Mouse (Mus musculus) midbrain, embryonic 12.5 days (tissue): ENCODE measurements around the gene Rsl1d1. TPM values are rescaled to one million over a fixed set of nuclear protein-coding genes. Genes with fewer than 3 reads are reported as not detected.

Experiments
- ATAC-seq: fragments of 200-750 bp; cut with Nextera tagmentation; 2 replicates; pipeline ENCODE4 v1.8.0; 2017; ENCODE audit warnings: low read depth, moderate TSS enrichment, moderate library complexity; ENCODE audit not compliant: low FRiP score
- H3K27ac ChIP-seq: fragments of 300-500 bp; sonication (generic); replicated peaks from 2 replicates; pipeline ENCODE4 v1.5.1; 2016; ENCODE audit warnings: mild to moderate bottlenecking
- H3K27me3 ChIP-seq: fragments of 300-500 bp; sonication (generic); 2 replicates; pipeline ENCODE4 v1.6.1; 2016; ENCODE audit warnings: mild to moderate bottlenecking
- H3K36me3 ChIP-seq: fragments of 300-500 bp; sonication (generic); 2 replicates; pipeline ENCODE4 v1.6.1; 2016
- H3K4me1 ChIP-seq: fragments of 300-500 bp; sonication (generic); 2 replicates; pipeline ENCODE4 v1.6.1; 2016
- H3K4me2 ChIP-seq: fragments of 300-500 bp; sonication (generic); replicated peaks from 2 replicates; pipeline ENCODE4 v1.6.1; 2016; ENCODE audit warnings: mild to moderate bottlenecking, moderate library complexity
- H3K4me3 ChIP-seq: fragments of 300-500 bp; sonication (generic); 2 replicates; pipeline ENCODE4 v1.5.1; 2016; ENCODE audit warnings: mild to moderate bottlenecking
- H3K9ac ChIP-seq: fragments of 300-500 bp; sonication (generic); replicated peaks from 2 replicates; pipeline ENCODE4 v1.6.1; 2016; ENCODE audit warnings: mild to moderate bottlenecking, moderate library complexity
- H3K9me3 ChIP-seq: fragments of 300-500 bp; sonication (generic); 2 replicates; pipeline ENCODE4 v1.6.1; 2016; ENCODE audit warnings: mild to moderate bottlenecking
- WGBS: fragments of 180-500 bp; shearing (Covaris S2); methylation state at CpG from one replicate; pipeline ENCODE4 v1.1.7; 2016; 5-methylcytosine and 5-hydroxymethylcytosine counted together
- polyA plus RNA-seq: library from polyadenylated mRNA; unstranded; fragments of >200 nt; fragmentation: Nextera tagmentation; extraction: Ambion mirVana; gene quantifications from 2 replicates; pipeline ENCODE4 v1.2.1, GENCODE M21; 2016

Rsl1d1 gene
- 205 and 209 TPM in 2 replicates for polyA plus RNA-seq

GRCm38 (mm10) chr16:11202571-11203554 lies at the start of gene Rsl1d1:
TSS of gene Rsl1d1 (minus strand) at chr16:11203331.
- Histone ChIP-seq H3K4me2 (peak within 1 kb of the TSS; percentile 89), H3K27me3 (no peaks in the 10 kb centered on the region), H3K27ac (peak within 1 kb of the TSS; percentile 80), H3K4me3 (peak within 1 kb of the TSS; percentile 95), H3K9me3 (no peaks in the 10 kb centered on the region), H3K36me3 (peaks cover 48% of the 10 kb centered on the region), H3K4me1 (peaks cover 29% of the 10 kb centered on the region), H3K9ac (peak within 1 kb of the TSS; percentile 92)
- ATAC-seq: peak; percentile 98
- WGBS: under 1% methylated on average over 67 of the region's 68 CpGs

GRCm38 (mm10) chr16:11247791-11248190 lies 44.7 kb upstream of the Rsl1d1 start:
- Histone ChIP-seq H3K4me3 (no peak overlapping the region), H3K9ac (no peak overlapping the region), H3K36me3 (no peaks in the 10 kb centered on the region), H3K4me2 (no peak overlapping the region), H3K9me3 (no peaks in the 10 kb centered on the region), H3K4me1 (peaks cover 12% of the 10 kb centered on the region), H3K27me3 (no peaks in the 10 kb centered on the region), H3K27ac (no peak overlapping the region)
- ATAC-seq: no peak
- 89% methylated on average over 2 of the region's 2 CpGs for WGBS

GRCm38 (mm10) chr16:11245767-11246166 lies 42.6 kb upstream of the Rsl1d1 start:
- Histone ChIP-seq H3K36me3 (no peaks in the 10 kb centered on the region), H3K27me3 (no peaks in the 10 kb centered on the region), H3K9me3 (no peaks in the 10 kb centered on the region), H3K4me2 (no peak overlapping the region), H3K4me1 (no peaks in the 10 kb centered on the region), H3K4me3 (no peak overlapping the region), H3K27ac (no peak overlapping the region), H3K9ac (no peak overlapping the region)
- no peak for ATAC-seq
- WGBS: 92% methylated on average over 9 of the region's 9 CpGs

- H3K27me3 ChIP-seq: no peaks in the 10 kb centered on the region
- no peaks in the 10 kb centered on the region for H3K9me3 ChIP-seq
- no peaks in the 10 kb centered on the region for H3K4me1 ChIP-seq
- 89% methylated on average over 1 of the region's 1 CpGs for WGBS
- H3K4me3 ChIP-seq: no peak overlapping the region
- H3K4me2 ChIP-seq: no peak overlapping the region
- H3K36me3 ChIP-seq: peaks cover 14% of the 10 kb centered on the region
- H3K9ac ChIP-seq: no peak overlapping the region
- no peak overlapping the region for H3K27ac ChIP-seq
- no peak for ATAC-seq
Measured at GRCm38 (mm10) chr16:11242401-11242800, 39.3 kb upstream of the Rsl1d1 start.

GRCm38 (mm10) chr16:11217801-11218200 lies 14.7 kb upstream of the Rsl1d1 start:
- 84% methylated on average over 3 of the region's 3 CpGs for WGBS
- no peaks in the 10 kb centered on the region for H3K9me3 ChIP-seq
- no peaks in the 10 kb centered on the region for H3K4me1 ChIP-seq
- H3K27ac ChIP-seq: no peak overlapping the region
- no peak for ATAC-seq
- no peak overlapping the region for H3K9ac ChIP-seq
- no peak overlapping the region for H3K4me2 ChIP-seq
- no peak overlapping the region for H3K4me3 ChIP-seq
- H3K27me3 ChIP-seq: no peaks in the 10 kb centered on the region
- peaks cover 77% of the 10 kb centered on the region for H3K36me3 ChIP-seq

GRCm38 (mm10) chr16:11203600-11204390 lies 664 bp upstream of the Rsl1d1 start:
- peaks cover 44% of the 10 kb centered on the region for H3K36me3 ChIP-seq
- 11% methylated on average over 24 of the region's 24 CpGs for WGBS
- peak; percentile 27; the same call in 1 of the 2 replicates for ATAC-seq
- peak overlapping the region; percentile 95 for H3K4me3 ChIP-seq
- peak overlapping the region; percentile 89 for H3K4me2 ChIP-seq
- H3K27ac ChIP-seq: peak overlapping the region; percentile 80; the same call in 1 of the 2 replicates
- H3K9me3 ChIP-seq: no peaks in the 10 kb centered on the region
- H3K9ac ChIP-seq: peak overlapping the region; percentile 92
- H3K27me3 ChIP-seq: no peaks in the 10 kb centered on the region
- peaks cover 29% of the 10 kb centered on the region for H3K4me1 ChIP-seq

GRCm38 (mm10) chr16:11201740-11202394 lies 1.3 kb downstream of the Rsl1d1 start:
- no peak overlapping the region for H3K27ac ChIP-seq
- no peak for ATAC-seq
- 75% methylated on average over 6 of the region's 6 CpGs for WGBS

GRCm38 (mm10) chr16:11200247-11200646 lies 2.9 kb downstream of the Rsl1d1 start:
- Histone ChIP-seq H3K9me3 (no peaks in the 10 kb centered on the region), H3K9ac (no peak overlapping the region), H3K4me2 (no peak overlapping the region), H3K4me3 (no peak overlapping the region), H3K27me3 (no peaks in the 10 kb centered on the region), H3K27ac (no peak overlapping the region), H3K36me3 (peaks cover 63% of the 10 kb centered on the region), H3K4me1 (peaks cover 29% of the 10 kb centered on the region)
- WGBS: 87% methylated on average over 3 of the region's 3 CpGs
- no peak for ATAC-seq

More at GRCm38 (mm10) chr16:11201740-11202394, 1.3 kb downstream of the Rsl1d1 start:
- H3K9me3 ChIP-seq: no peaks in the 10 kb centered on the region
- peaks cover 29% of the 10 kb centered on the region for H3K4me1 ChIP-seq
- H3K36me3 ChIP-seq: peaks cover 50% of the 10 kb centered on the region
- H3K9ac ChIP-seq: 0 out of 2 replicates have a peak overlapping the region, but pooled peaks have one; percentile 92
- no peaks in the 10 kb centered on the region for H3K27me3 ChIP-seq
- H3K4me3 ChIP-seq: peak overlapping the region; percentile 95
- peak overlapping the region; percentile 89 for H3K4me2 ChIP-seq

GRCm38 (mm10) chr16:11198467-11198866 lies 4.7 kb downstream of the Rsl1d1 start:
- H3K4me3 ChIP-seq: no peak overlapping the region
- H3K9ac ChIP-seq: no peak overlapping the region
- H3K27ac ChIP-seq: no peak overlapping the region
- no peak for ATAC-seq
- H3K9me3 ChIP-seq: no peaks in the 10 kb centered on the region
- H3K4me1 ChIP-seq: peaks cover 13% of the 10 kb centered on the region
- WGBS: 74% methylated on average over 2 of the region's 2 CpGs
- H3K36me3 ChIP-seq: peaks cover 81% of the 10 kb centered on the region
- H3K4me2 ChIP-seq: no peak overlapping the region
- no peaks in the 10 kb centered on the region for H3K27me3 ChIP-seq

GRCm38 (mm10) chr16:11197052-11197451 lies 6.1 kb downstream of the Rsl1d1 start:
- no peak for ATAC-seq
- H3K36me3 ChIP-seq: peaks cover 95% of the 10 kb centered on the region
- H3K27me3 ChIP-seq: no peaks in the 10 kb centered on the region
- H3K4me1 ChIP-seq: peaks cover 11% of the 10 kb centered on the region
- H3K4me3 ChIP-seq: no peak overlapping the region
- H3K9me3 ChIP-seq: no peaks in the 10 kb centered on the region
- no peak overlapping the region for H3K4me2 ChIP-seq
- H3K9ac ChIP-seq: no peak overlapping the region
- 88% methylated on average over 4 of the region's 4 CpGs for WGBS
- H3K27ac ChIP-seq: no peak overlapping the region

GRCm38 (mm10) chr16:11193231-11193630 lies 9.9 kb downstream of the Rsl1d1 start:
- Histone ChIP-seq H3K36me3 (peaks cover 67% of the 10 kb centered on the region), H3K27ac (no peak overlapping the region)
- 95% methylated on average over 2 of the region's 2 CpGs for WGBS

More at GRCm38 (mm10) chr16:11193231-11193630, 9.9 kb downstream of the Rsl1d1 start:
- no peak overlapping the region for H3K4me3 ChIP-seq
- no peak for ATAC-seq
- no peaks in the 10 kb centered on the region for H3K9me3 ChIP-seq
- H3K4me2 ChIP-seq: no peak overlapping the region
- H3K9ac ChIP-seq: no peak overlapping the region
- H3K4me1 ChIP-seq: no peaks in the 10 kb centered on the region
- no peaks in the 10 kb centered on the region for H3K27me3 ChIP-seq
